Mouse (Mus musculus) lung, adult 2 months (tissue): ENCODE measurements around the gene Gm28047. TPM values are rescaled to one million over a fixed set of nuclear protein-coding genes. Genes with fewer than 3 reads are reported as not detected.
A peak's percentile ranks its signal among the peaks of the same experiment; 100 is the strongest.

ENCODE experiments used
- DNase-seq: peaks from one replicate; pipeline ENCODE4 v3.0.0; 2022
- H3K4me1 ChIP-seq: fragments of 200-500 bp; 2 replicates; pipeline ENCODE4 v1.6.1; 2011; ENCODE audit warnings: low read length; ENCODE audit not compliant: control insufficient read depth, insufficient read depth
- H3K4me3 ChIP-seq: fragments of 200-500 bp; replicated peaks from 2 replicates; pipeline ENCODE3; 2011; ENCODE audit warnings: low read depth, mild to moderate bottlenecking, control low read depth, low read length; ENCODE audit errors: extremely low read depth
- CTCF ChIP-seq: fragments of 200-500 bp; IDR thresholded peaks from 2 replicates; pipeline ENCODE4 v1.5.1; 2011; ENCODE audit warnings: mild to moderate bottlenecking, low read length, control low read depth; ENCODE audit not compliant: insufficient read depth
- POLR2A ChIP-seq: fragments of 200-500 bp; IDR thresholded peaks from 2 replicates; pipeline ENCODE4 v1.6.1; 2011; ENCODE audit warnings: low read depth, mild to moderate bottlenecking, control low read depth, low read length, borderline replicate concordance; ENCODE audit errors: extremely low read depth
- WGBS: fragments of 180-500 bp; shearing (Covaris S2); methylation state at CpG from one replicate; pipeline ENCODE4 v1.1.7; 2018; 5-methylcytosine and 5-hydroxymethylcytosine counted together
- polyA plus RNA-seq: library from polyadenylated mRNA; depleted of rRNA; stranded (reverse); fragments of >200 nt; gene quantifications from 2 replicates; pipeline ENCODE4 v1.2.3, GENCODE M21; 2012

Gm28047 gene
- polyA plus RNA-seq, 1 experiment, result 0.11 TPM

GRCm38 (mm10) chr15:102511285-102511833 is 113.5 kb downstream of the Gm28047 start:
- no peak for DNase-seq
- Histone ChIP-seq H3K4me1 (peaks cover 2% of the 10 kb centered on the region; the same call in 1 of the 2 replicates), H3K4me3 (no peak overlapping the region)
- WGBS, result 31% methylated on average over 6 of the region's 6 CpGs
- no peak for TF ChIP-seq POLR2A
- TF ChIP-seq CTCF, result no peak

GRCm38 (mm10) chr15:102510590-102511284 is 114.1 kb downstream of the Gm28047 start:
- H3K4me1 ChIP-seq, result no peaks in the 10 kb centered on the region
- TF ChIP-seq POLR2A (no peak), CTCF (no peak)
- 3% methylated on average over 34 of the region's 34 CpGs for WGBS
- peak; percentile 80 for DNase-seq
- H3K4me3 ChIP-seq, result peak overlapping the region; percentile 66

GRCm38 (mm10) chr15:102510110-102510509 is 114.8 kb downstream of the Gm28047 start:
- 13% methylated on average over 9 of the region's 9 CpGs for WGBS

GRCm38 (mm10) chr15:102508336-102508735 is 116.5 kb downstream of the Gm28047 start:
- DNase-seq, result no peak
- WGBS, result 69% methylated on average over 3 of the region's 3 CpGs
- Histone ChIP-seq H3K4me1 (no peaks in the 10 kb centered on the region), H3K4me3 (no peak overlapping the region)
- TF ChIP-seq POLR2A (no peak), CTCF (no peak)

More at GRCm38 (mm10) chr15:102510110-102510509, 114.8 kb downstream of the Gm28047 start:
- no peak for DNase-seq
- peak overlapping the region; percentile 66 for H3K4me3 ChIP-seq
- H3K4me1 ChIP-seq, result no peaks in the 10 kb centered on the region
- TF ChIP-seq POLR2A, result no peak
- TF ChIP-seq CTCF, result no peak

GRCm38 (mm10) chr15:102507561-102507960 is 117.3 kb downstream of the Gm28047 start:
- TF ChIP-seq CTCF (no peak), POLR2A (no peak)

GRCm38 (mm10) chr15:102506864-102507263 is 118.0 kb downstream of the Gm28047 start:
- no peaks in the 10 kb centered on the region for H3K4me1 ChIP-seq
- TF ChIP-seq POLR2A (no peak), CTCF (no peak)
- H3K4me3 ChIP-seq, result no peak overlapping the region
- no peak for DNase-seq
- WGBS, result 86% methylated on average over 1 of the region's 1 CpGs

More at GRCm38 (mm10) chr15:102507561-102507960, 117.3 kb downstream of the Gm28047 start:
- H3K4me1 ChIP-seq, result no peaks in the 10 kb centered on the region
- no peak overlapping the region for H3K4me3 ChIP-seq
- no peak for DNase-seq

GRCm38 (mm10) chr15:102506464-102506830 is 118.4 kb downstream of the Gm28047 start:
- no peak for DNase-seq
- no peak overlapping the region for H3K4me3 ChIP-seq
- no peaks in the 10 kb centered on the region for H3K4me1 ChIP-seq
- no peak for TF ChIP-seq CTCF
- TF ChIP-seq POLR2A, result no peak
- 9% methylated on average over 2 of the region's 2 CpGs for WGBS

- no peaks in the 10 kb centered on the region for H3K4me1 ChIP-seq
- TF ChIP-seq CTCF, result no peak
- no peak for TF ChIP-seq POLR2A
- WGBS, result 48% methylated on average over 9 of the region's 9 CpGs
- DNase-seq, result no peak
- H3K4me3 ChIP-seq, result no peak overlapping the region
Measured at GRCm38 (mm10) chr15:102505770-102506463, 119.0 kb downstream of the Gm28047 start.

GRCm38 (mm10) chr15:102505073-102505769 is 119.6 kb downstream of the Gm28047 start:
- H3K4me3 ChIP-seq, result no peak overlapping the region
- WGBS, result 55% methylated on average over 12 of the region's 12 CpGs
- DNase-seq, result no peak
- TF ChIP-seq POLR2A, result no peak
- no peak for TF ChIP-seq CTCF
- no peaks in the 10 kb centered on the region for H3K4me1 ChIP-seq
